25 mouse cellular contexts compared by ENCODE assay signal in the genomic region with DNA sequence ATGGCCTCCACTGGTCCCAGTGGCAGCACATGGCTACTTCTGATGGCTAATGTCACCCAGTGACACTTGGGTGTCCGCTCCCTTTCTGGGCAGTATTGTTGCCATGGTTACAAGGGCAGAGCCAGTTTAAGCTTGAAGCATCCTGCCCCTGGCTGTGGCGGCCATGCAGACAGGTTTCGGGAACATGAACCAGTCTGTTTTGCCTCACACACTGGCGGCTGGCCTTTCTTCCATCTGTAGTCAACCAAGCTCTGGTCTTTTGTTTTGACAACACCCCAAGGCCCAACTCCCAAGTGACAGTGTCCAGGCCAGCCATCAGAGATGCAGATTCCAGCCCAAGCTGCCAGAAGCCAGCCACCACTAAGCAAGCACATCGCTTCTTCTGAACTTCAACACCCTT. TPM values are rescaled to one million over a fixed set of nuclear protein-coding genes. Genes with fewer than 3 reads are reported as not detected.
A peak's percentile ranks its signal among the peaks of the same experiment; 100 is the strongest.
DNase-seq lines count a peak whose midpoint lies in the region; ATAC-seq and TF ChIP-seq lines count a peak whose summit lies in the region.
"Had no signal": no experiment of that assay in that cellular context is flagged by ENCODE, and none has a peak within 500 bp of the region (broad histone marks: within the 10 kb centered on the region; RNA-seq: fewer than 3 reads in every experiment).

No protein-coding gene starts in this region.

- H3K4me1 ChIP-seq in heart, embryonic 12.5 days (replicated peaks): peaks cover 12% of the 10 kb centered on the region
- no peaks in the 10 kb centered on the region for H3K4me1 ChIP-seq in testis, adult 2 months (ENCODE audit: control insufficient read depth, insufficient read depth, low read length)
- H3K4me1 ChIP-seq: neural tube, embryonic 13.5 days had no signal

- peak; percentile 8 for DNase-seq in adrenal gland, postnatal 10 days
- DNase-seq in adrenal gland, adult 8-10 months: no peak
- no peak for DNase-seq in heart, adult 8-10 months (ENCODE audit: low spot score)
- DNase-seq in testis, postnatal 14 days (ENCODE audit: low spot score): no peak
- no peak for DNase-seq in right cerebral cortex, postnatal 4 days
- no peak for DNase-seq in left cerebral cortex, adult 8-10 months (ENCODE audit: low spot score in 2 of 2)
- DNase-seq: cerebellum, adult 9-10 months; lung, adult 2 months; lung, postnatal 4 days; right cerebral cortex, adult 18-20 months; thymus, postnatal 36 days had no signal

- ATAC-seq in heart, embryonic 12.5 days (ENCODE audit: insufficient number of reproducible peaks, low FRiP score): 0 out of 2 replicates have a peak, but pooled peaks have one; percentile 12
- ATAC-seq: activated CD4-positive, CD25-positive, alpha-beta regulatory T cell, adult 4 months had no signal

- no peak overlapping the region for H3K4me2 ChIP-seq in heart, embryonic 12.5 days
- H3K4me2 ChIP-seq: neural tube, embryonic 13.5 days had no signal

- no peak for TF ChIP-seq POLR2A in testis, adult 2 months (IDR thresholded peaks at IDR 0.05; ENCODE audit: control insufficient read depth, low read depth, low read length)

- WGBS in heart, embryonic 12.5 days: 34% methylated on average over 5 of the region's 5 CpGs

- no peaks in the 10 kb centered on the region for H3K36me3 ChIP-seq in heart, embryonic 12.5 days
- H3K36me3 ChIP-seq in testis, adult 2 months (ENCODE audit: control insufficient read depth, insufficient read depth, low read length): no peaks in the 10 kb centered on the region
- H3K36me3 ChIP-seq: neural tube, embryonic 13.5 days had no signal

- H3K4me3 ChIP-seq in heart, embryonic 12.5 days: no peak overlapping the region
- H3K4me3 ChIP-seq in testis, adult 2 months (ENCODE audit: control insufficient read depth, low read depth, low read length): peak overlapping the region; percentile 77
- H3K4me3 ChIP-seq: neural tube, embryonic 13.5 days had no signal

- H3K9me3 ChIP-seq in heart, embryonic 12.5 days (replicated peaks): no peaks in the 10 kb centered on the region
- H3K9me3 ChIP-seq: neural tube, embryonic 13.5 days had no signal

- no peak overlapping the region for H3K9ac ChIP-seq in heart, embryonic 12.5 days
- H3K9ac ChIP-seq: neural tube, embryonic 13.5 days had no signal

- TF ChIP-seq CTCF in testis, adult 2 months (IDR thresholded peaks at IDR 0.05; ENCODE audit: control insufficient read depth, insufficient read depth, insufficient replicate concordance, low read depth, low read length): no peak

- H3K27ac ChIP-seq in heart, embryonic 12.5 days (ENCODE audit: poor library complexity, severe bottlenecking): no peak overlapping the region
- H3K27ac ChIP-seq in testis, adult 2 months (ENCODE audit: control insufficient read depth, insufficient read depth, low read depth, low read length): no peak overlapping the region
- H3K27ac ChIP-seq: neural tube, embryonic 13.5 days had no signal

- peaks cover 10% of the 10 kb centered on the region for H3K27me3 ChIP-seq in heart, embryonic 12.5 days (replicated peaks)
- no peaks in the 10 kb centered on the region for H3K27me3 ChIP-seq in testis, adult 2 months (ENCODE audit: control insufficient read depth, insufficient read depth, low read length)
- H3K27me3 ChIP-seq: neural tube, embryonic 13.5 days had no signal

RNA-seq across cellular contexts. Expression of a gene that starts 6.8 kb away (rescaled TPM):
- total RNA-seq in adrenal gland, postnatal 10 days (2021): 10 to 100 TPM; 12.1 to 16.7 TPM
- total RNA-seq in adrenal gland, adult 8-10 months (2022): 10 to 100 TPM in 1 of 4 experiments, 1 to 10 TPM in 3; 5.5 to 10.8 (median 7.3) TPM
- polyA plus RNA-seq in heart, embryonic 12.5 days (2016; fragmentation: Nextera tagmentation; extraction: Ambion mirVana): 1.9 and 2.1 TPM in 2 replicates
- 1 to 10 TPM in 2 of 4 experiments, under 1 TPM in 2; 0.63 to 1.2 (median 0.92) TPM for total RNA-seq in heart, adult 8-10 months (2022)
- 0.57 and 1.1 TPM in 2 replicates for polyA plus RNA-seq in testis, adult 2 months (2012; rRNA removed)
- 10 to 100 TPM in 3 of 4 experiments, 1 to 10 TPM in 1; 9.3 to 10.8 (median 10.4) TPM for total RNA-seq in left cerebral cortex, adult 8-10 months (2022)
- total RNA-seq: CH12.LX had no signal
- polyA plus RNA-seq: activated CD4-positive, CD25-positive, alpha-beta regulatory T cell, adult 4 months had no signal

RNA-seq across cellular contexts. Expression of a gene that starts 33.8 kb away (rescaled TPM):
- not detected for total RNA-seq in adrenal gland, postnatal 10 days (2021)
- not detected for total RNA-seq in adrenal gland, adult 8-10 months (2022)
- polyA plus RNA-seq in heart, embryonic 12.5 days (2016; fragmentation: Nextera tagmentation; extraction: Ambion mirVana): not detected in 2 replicates
- total RNA-seq in heart, adult 8-10 months (2022): not detected
- polyA plus RNA-seq in testis, adult 2 months (2012; rRNA removed): not detected in 2 replicates
- total RNA-seq in left cerebral cortex, adult 8-10 months (2022): not detected
- total RNA-seq: CH12.LX; gastrocnemius, postnatal 4 days; heart, postnatal 36 days; layer of hippocampus, postnatal 14 days; left cerebral cortex, postnatal 36 days; liver, adult 2 months had no signal
- polyA plus RNA-seq: activated CD4-positive, CD25-positive, alpha-beta regulatory T cell, adult 4 months; frontal cortex, adult 2 months; intestine, embryonic 14.5 days; liver, adult 2 months; lung, adult 2 months; neural tube, embryonic 13.5 days; spleen, adult 2 months; stomach, embryonic 16.5 days had no signal

RNA-seq across cellular contexts. Expression of a gene that starts 42.9 kb away (rescaled TPM):
- not detected for total RNA-seq in adrenal gland, postnatal 10 days (2021)
- not detected for total RNA-seq in adrenal gland, adult 8-10 months (2022)
- not detected in 2 replicates for polyA plus RNA-seq in heart, embryonic 12.5 days (2016; fragmentation: Nextera tagmentation; extraction: Ambion mirVana)
- not detected for total RNA-seq in heart, adult 8-10 months (2022)
- polyA plus RNA-seq in testis, adult 2 months (2012; rRNA removed): not detected in 2 replicates
- total RNA-seq in left cerebral cortex, adult 8-10 months (2022): not detected
- total RNA-seq: CH12.LX; gastrocnemius, postnatal 4 days; heart, postnatal 36 days; layer of hippocampus, postnatal 14 days; left cerebral cortex, postnatal 36 days; liver, adult 2 months had no signal
- polyA plus RNA-seq: activated CD4-positive, CD25-positive, alpha-beta regulatory T cell, adult 4 months; frontal cortex, adult 2 months; intestine, embryonic 14.5 days; liver, adult 2 months; lung, adult 2 months; neural tube, embryonic 13.5 days; spleen, adult 2 months; stomach, embryonic 16.5 days had no signal

RNA-seq across cellular contexts. Expression of a gene that starts 49.0 kb away (rescaled TPM):
- total RNA-seq in adrenal gland, postnatal 10 days (2021): not detected
- not detected for total RNA-seq in adrenal gland, adult 8-10 months (2022)
- not detected in 2 replicates for polyA plus RNA-seq in heart, embryonic 12.5 days (2016; fragmentation: Nextera tagmentation; extraction: Ambion mirVana)
- not detected for total RNA-seq in heart, adult 8-10 months (2022)
- polyA plus RNA-seq in testis, adult 2 months (2012; rRNA removed): not detected in 2 replicates
- not detected for total RNA-seq in left cerebral cortex, adult 8-10 months (2022)
- total RNA-seq: CH12.LX; gastrocnemius, postnatal 4 days; heart, postnatal 36 days; layer of hippocampus, postnatal 14 days; left cerebral cortex, postnatal 36 days; liver, adult 2 months had no signal
- polyA plus RNA-seq: activated CD4-positive, CD25-positive, alpha-beta regulatory T cell, adult 4 months; frontal cortex, adult 2 months; intestine, embryonic 14.5 days; liver, adult 2 months; lung, adult 2 months; neural tube, embryonic 13.5 days; spleen, adult 2 months; stomach, embryonic 16.5 days had no signal

RNA-seq across cellular contexts. Expression of a gene that starts 59.8 kb away (rescaled TPM):
- total RNA-seq in adrenal gland, postnatal 10 days (2021): not detected
- total RNA-seq in adrenal gland, adult 8-10 months (2022): not detected
- not detected in 2 replicates for polyA plus RNA-seq in heart, embryonic 12.5 days (2016; fragmentation: Nextera tagmentation; extraction: Ambion mirVana)
- not detected for total RNA-seq in heart, adult 8-10 months (2022)
- not detected in 2 replicates for polyA plus RNA-seq in testis, adult 2 months (2012; rRNA removed)
- total RNA-seq in left cerebral cortex, adult 8-10 months (2022): not detected
- total RNA-seq: CH12.LX; gastrocnemius, postnatal 4 days; heart, postnatal 36 days; layer of hippocampus, postnatal 14 days; left cerebral cortex, postnatal 36 days; liver, adult 2 months had no signal
- polyA plus RNA-seq: activated CD4-positive, CD25-positive, alpha-beta regulatory T cell, adult 4 months; frontal cortex, adult 2 months; intestine, embryonic 14.5 days; liver, adult 2 months; lung, adult 2 months; neural tube, embryonic 13.5 days; spleen, adult 2 months; stomach, embryonic 16.5 days had no signal
